Mouse (Mus musculus) ovary, postnatal 36 days (tissue): ENCODE measurements at regions not wholly inside any gene's neighbourhood (a gene's known extent, or its start where the extent isn't known, plus 50 kb on each side); places are given as distances from the start of the nearest gene placed in this dataset.

Experiments
- DNase-seq: peaks from one replicate; pipeline ENCODE4 v3.0.0; 2022; ENCODE audit warnings: low spot score, mixed read lengths

DNA sequence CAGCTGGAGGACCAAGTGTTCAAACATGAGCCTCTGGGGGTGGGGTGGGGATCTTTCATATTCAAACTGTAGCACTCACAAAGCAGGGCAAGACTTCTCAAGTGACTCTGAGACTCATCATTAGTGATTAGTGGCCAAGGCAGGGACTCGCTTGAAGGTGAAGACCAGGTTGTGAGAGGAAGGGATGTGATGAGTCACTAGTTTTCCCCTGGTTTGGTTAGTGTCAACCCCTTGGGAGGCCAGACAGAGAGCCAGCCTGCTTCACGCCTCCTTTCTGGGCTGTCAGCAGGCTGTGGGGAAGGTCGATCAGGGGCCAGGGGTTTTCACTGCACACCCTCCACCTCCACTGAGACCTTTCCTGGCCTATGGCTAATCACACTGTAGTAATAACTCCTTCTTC is 65.2 kb downstream of the Slc30a10 start:
- no peak for DNase-seq

DNA sequence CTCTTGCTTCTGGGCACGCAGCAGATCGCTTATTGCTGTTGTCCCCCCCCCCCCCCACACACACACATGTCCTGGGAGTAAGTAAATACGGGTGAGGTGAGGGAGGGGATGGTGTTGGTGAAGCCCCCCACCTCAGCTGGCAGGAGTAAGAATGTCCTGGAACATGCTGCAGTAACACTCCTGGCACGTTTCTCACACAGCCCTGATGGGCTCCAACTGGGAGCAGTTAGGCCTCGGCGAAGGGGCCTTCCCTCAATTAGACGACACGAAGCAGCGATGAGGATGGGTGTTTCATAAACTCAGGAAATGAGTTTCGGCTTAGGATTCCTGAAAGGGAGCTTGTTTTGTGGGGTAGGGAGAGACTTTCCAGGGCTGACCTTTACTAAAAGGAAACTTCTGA is 69.4 kb downstream of the Slc30a10 start:
- DNase-seq: no peak

DNA sequence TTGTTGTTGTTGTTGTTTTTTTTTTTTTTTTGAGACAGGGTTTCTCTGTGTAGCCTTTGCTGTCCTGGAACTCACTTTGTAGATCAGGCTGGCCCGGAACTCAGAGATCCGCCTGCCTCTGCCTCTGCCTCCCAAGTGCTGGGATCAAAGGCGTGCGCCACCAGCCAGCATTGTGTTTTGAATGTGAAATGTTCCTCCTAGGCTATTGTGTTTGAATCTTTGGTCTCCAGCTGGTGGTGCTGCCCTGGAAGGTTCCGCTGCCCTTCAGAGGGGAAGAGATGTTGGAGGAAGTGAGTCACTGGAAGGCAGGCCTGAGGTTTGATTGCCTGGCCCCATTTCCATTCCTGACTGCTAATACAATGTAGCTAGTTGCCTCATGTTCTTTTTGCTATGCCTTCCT is 78.8 kb downstream of the Slc30a10 start:
- DNase-seq: no peak

DNA sequence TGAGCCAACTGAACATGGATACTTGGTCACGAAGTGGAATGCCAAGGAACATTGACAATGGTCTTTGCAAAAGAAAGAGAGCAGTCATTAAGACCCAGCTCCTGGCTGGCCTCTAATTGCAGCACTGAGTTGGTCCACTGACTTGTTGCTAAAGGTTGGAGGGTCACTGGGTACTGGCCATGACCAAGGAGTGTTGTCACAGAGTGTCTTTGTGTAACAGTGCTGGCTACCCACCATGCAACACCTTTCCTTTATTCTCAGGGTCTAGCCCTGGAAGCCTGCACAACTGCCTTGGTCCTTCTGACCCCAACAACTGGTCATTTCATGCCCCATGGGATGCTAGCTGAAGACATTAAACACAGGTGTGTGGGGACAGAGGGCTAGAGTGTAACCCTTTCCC is 79.5 kb downstream of the Slc30a10 start:
- no peak for DNase-seq

DNA sequence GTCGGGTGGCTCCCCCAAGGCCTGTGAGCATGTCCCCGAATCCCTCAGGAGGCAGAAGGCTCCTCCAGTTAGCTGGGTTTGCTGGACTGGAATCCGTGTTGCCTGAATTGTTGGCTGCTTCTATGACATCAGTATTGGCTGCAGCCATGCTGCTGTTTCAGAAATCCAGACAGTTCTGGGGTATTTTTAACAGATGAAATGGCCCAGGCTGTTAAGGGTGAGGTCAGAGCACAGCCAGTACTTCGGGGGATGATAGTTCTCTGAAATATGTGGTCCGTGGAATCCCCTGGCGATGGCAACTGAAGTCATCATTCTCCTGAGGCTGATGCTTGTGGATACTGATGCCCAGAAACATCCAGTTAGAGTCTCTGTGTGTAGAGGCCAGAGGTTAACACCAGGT is 80.7 kb downstream of the Slc30a10 start:
- DNase-seq: no peak

DNA sequence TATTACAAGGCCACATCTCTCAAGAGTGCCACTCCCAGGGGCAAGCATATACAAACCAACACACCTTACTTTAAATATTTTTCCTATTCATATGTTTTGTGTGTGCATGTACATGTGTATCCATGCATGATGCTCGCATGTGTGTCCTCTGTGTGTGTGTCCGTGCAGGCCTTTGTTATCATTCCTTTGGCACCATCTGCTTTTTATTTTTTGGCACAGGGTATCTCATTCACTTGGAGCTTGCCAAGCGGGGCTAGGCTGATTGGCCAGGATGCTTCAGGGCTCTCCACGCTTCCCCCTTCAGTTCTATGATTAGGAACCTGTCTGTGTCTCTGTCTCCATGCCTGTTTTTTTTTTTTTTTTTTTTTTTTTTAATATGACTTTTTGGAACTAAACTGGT is 82.6 kb downstream of the Slc30a10 start:
- DNase-seq: no peak

DNA sequence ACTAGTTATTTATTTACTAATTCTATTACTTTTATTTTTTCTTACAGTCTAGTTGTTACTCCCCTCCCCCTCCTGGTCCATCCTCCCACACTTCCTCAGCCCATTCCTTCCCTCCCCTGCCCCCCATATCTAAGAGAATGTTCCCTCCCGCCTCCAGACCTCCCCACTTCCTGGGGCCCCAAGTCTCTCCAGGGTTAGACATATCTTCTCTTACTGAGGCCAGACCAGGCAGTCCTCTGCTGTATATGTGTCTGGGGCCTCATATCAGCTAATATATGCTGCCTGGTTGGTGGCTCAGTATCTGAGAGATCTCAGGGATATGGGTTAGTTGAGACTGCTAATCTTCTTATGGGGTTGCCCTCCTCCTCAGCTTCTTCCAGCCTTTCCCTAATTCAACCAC is 84.8 kb downstream of the Slc30a10 start:
- no peak for DNase-seq

DNA sequence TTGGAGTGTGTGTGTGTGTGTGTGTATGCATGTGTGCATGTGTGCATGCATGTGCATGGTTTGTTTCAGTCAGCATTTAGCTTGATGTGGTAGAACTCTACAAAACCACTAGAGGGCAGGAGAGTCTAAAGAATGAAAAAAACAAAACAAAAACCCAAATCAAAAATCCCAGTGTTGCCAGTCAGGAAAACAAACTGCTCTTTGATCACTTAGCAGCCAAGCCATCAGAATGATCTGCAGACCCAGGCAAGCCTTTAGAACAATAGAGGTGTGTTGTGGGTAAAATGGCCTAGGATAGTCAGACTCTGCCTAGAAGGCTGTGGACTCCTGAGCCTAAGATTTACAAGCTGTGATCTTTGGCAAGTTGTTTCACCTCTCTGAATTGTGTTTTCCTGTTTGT is 91.7 kb downstream of the Slc30a10 start:
- no peak for DNase-seq

DNA sequence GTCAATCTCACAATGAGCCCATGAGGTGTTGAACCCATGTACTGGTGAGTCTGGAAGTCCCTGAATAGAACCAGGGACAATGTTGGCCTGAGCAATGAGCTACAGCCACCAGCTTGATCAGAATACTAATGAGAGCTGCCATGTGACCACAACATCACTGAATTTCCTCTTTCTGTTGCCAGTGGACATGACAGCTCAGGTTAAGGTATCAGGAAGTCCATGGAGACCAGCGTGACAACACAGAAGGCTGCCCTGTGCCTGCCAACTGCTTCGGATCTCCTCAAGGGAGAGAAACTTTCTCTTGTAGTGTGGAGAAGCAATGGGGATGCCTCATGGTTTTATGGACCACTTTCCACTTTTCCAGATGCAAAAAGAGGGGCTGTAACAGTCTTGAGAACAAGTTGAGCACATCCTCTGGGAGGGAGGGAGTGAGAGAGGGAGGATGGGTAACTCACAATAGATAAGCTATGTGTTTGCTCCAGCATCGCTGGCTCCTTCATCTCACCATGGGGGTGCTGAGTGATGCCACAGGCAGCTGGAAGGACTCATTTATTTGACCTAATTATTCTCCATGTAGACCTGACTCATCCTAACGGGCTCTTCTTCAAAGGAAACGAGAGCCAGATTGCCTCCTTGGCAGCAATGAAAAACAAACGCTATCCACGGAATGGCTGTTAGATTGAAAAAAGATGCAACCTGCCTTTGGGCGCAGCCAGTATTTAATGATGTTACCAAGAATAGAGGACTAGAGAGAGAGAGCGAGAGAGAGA is 118.3 kb downstream of the Slc30a10 start:
- DNase-seq: no peak

DNA sequence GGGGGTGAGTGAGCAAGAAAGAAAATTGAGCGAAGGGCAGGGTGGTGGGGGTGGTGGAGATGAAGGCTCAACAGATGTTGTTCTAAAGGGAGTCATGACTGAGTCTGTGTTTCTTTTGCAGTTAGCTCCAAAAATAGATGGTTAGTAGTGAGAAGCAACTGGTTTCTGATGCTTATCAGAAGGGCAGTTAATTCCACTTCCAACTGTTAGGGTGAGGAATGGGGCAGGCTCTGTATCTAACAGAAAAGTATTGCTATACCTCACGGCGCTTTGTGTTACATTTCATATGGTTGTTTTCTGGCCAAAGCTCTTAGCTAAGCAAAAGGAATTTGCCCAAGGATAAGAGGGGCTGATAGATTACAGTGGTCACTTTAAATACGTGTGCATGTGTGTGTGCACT is 120.3 kb downstream of the Slc30a10 start:
- DNase-seq: no peak

DNA sequence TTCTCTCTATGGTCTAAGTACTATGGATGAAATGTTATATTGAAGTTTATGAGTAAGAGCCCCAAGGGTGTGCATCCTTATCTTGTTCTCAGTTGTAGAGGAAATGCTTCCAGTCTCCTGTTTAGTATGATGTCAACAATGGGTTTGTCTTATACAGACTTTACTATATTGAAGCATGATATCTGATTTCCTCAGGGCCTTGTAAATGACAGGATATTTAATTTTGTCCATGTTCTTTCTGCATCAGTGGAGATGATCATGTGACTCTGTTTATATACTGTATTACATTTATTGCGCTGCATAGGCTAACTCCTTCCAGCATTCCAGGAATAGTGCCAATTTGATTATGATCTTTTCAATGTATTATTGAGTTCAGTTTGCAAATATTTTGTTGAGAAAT is 125.2 kb downstream of the Slc30a10 start:
- no peak for DNase-seq

DNA sequence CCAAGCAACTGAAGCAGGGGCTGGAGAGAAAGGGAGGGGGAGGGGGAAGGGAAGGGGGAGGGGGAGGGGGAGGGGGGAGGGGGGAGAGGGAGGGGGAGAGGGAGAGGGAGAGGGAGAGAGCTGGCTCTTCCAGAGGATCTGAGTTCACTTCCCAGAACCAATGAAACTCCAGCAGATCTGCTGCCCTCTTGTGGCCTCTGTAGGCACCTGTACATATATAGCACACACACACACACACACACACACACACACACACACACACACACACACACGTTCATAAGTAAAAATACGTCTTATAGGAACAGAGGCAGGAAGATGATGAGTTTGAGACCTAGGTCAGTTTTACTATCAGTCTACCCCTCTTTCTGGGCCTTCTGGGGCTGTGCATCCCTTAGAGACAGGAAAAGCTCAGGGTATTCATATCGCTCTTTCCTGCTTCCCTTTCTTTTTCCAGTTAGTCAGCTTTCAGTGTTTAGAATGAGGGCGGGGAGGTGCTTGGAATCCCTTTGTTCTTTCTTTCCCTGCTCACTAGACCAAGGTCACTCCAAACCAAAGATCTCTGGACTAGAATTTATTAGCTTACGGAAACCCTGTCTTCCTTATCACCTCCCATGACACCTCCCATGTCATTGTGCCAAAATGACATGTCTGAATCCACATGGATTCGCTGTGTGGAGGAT is 130.7 kb downstream of the Slc30a10 start:
- DNase-seq: no peak

DNA sequence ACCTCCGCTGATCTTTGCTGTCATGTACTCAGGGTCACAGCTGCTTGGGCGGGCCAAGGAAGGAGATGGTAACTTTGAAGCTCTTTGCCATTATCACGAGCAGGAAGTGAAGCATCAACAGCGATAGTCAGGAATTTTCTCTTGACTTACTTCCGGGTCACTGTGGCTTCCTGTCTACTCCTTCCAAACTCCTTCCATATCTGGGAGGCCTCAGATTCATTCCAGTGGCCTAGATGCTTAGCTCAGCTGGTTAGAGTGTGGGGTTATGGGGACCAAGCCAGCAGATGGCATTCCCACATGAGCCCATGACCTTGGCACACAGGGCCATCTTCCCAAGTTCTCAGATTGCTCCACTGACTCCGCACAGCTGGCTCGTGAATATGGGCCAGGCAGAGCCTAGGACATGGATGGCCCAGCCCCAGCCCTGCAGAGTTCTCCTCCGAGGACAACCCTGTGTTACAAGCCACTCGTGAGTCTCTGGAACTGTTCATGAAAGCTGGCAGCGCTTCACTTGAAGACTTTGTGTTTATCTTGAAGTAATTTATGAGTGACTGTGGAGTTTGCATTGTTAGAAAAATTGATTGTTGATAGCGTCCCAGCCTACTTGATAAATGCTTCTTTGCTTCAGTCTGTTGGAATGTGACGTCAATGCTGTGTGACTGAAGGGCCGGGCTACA is 133.2 kb downstream of the Slc30a10 start:
- DNase-seq: no peak

DNA sequence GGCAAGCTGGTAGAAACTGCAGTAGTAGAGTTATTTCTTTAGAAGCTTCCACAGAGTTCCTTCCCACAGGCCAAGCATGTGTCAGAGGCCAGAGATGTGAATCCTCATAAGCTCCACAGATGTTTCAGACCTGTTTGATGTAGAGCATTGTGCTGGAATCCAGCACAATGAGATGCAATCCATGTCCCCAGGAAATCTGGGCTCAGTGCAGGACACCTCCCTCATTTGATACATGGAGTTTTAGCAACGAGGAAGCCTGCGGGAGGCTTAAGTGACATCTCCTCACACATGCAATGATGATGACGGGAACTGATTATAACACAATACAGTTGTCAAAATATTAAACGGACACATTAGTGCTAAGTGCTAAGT is 133.7 kb downstream of the Slc30a10 start:
- no peak for DNase-seq

DNA sequence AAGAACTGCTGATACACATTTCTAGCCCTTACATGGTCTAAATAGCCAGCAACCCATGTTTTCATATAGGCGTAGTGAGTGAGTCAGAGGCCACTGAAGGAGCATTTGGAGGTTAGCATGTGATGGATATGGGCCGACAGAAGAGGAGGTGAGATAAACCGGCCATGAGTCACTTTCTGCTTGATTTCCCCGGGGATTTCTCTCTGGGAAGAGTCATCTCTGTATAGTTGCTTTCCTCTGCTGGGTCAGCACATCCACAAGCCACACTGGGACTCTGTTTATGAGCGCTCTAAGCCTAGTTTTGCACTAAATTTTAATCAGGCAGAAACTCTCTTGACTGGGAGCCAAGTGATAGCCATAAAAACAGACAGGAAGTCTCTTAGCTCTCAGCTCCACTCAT is 142.2 kb downstream of the Slc30a10 start:
- DNase-seq: no peak

DNA sequence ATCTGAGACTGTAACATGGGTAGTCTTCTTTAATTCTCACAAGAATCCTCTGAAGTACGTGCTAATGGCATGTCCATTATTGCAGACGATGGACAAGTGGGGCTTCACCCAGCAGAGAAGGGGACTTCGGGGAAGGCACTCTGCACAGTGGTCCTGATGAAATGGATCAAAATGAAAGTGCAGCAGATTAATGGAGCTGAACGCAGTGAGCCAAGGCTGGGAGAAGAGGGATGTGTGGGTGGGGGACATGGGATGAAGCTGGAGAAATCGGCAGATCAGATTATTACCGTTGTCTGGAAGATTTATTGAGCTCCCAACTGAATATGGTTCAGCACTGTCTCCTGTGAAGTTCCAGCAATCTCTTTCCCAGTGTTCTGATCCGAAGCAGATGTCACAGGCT is 143.9 kb downstream of the Slc30a10 start:
- no peak for DNase-seq

DNA sequence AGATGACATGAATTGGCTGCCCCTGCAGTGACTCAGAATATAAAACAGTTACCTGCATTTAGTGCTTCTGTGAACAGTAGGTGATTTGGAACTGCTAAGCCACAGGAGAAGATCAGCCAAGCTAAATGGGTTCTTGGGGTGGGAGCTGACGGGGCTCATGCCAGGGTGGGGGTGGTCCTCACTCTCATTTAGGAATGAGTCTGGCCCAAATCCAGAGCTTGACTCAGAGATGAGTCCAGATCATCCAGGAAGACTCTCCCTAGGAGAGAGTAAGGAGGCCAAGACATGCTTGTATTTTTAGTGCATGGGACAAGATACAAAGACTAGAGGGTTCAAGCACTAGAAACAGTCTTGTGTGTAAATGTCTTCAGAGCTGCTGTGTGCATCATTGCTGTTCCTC is 146.5 kb downstream of the Slc30a10 start:
- DNase-seq: no peak

DNA sequence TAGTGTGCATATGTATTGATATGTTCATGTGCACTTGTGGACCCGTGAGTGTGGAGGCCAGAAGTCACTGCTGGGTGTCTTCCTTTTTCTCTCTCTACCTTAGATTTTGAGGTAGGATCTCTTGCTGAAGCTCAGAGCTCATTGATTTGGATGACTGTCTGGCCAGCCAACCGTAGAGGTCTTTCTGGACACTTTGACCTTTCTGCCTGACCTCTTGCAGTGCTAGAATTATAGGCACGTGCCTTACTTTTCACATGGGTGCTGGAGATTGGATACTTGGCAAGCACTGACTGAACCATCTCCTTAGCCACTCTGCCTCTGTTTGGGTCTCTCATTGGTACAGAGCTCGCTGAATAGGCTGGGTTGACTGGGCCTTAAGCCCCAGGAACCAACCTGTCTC is 151.3 kb downstream of the Slc30a10 start:
- DNase-seq: no peak

DNA sequence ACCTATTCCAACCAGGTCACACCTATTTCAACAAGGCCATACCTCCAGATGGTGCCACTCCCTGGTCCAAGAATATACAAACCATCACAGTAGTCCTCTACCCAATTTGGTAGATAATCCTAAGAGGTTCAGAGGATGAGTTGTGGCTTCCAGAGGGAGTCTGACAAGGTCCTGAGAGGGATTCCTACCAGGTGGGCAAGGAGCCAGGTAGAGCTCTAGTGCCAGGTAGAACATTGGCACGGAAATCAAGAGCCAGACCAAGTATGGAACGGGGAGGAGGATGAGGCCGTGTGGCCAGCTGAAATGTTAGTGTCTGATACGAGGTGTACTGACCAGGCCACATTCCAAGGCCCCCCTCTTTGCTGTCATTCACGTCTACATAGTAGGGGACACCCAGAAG is 153.0 kb downstream of the Slc30a10 start:
- no peak for DNase-seq

DNA sequence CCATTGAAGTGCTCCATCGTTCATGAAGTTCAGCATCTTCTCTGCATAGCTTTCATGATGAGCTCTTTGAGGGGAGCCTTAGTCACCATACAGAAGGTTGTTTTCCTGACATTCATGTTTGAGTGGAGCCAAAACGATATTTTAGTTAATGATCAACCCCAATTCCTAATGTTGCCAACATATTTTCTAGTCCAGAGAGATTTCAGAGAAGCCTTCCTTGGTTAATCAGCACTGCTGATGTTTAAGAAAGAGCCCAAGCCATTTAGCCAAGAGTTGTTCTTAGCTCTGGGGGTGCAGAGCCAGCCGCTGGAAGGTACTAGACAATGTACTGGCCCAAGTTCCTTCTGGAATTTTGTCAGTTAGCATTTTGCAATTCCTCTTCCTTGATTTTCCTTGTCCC is 153.8 kb downstream of the Slc30a10 start:
- no peak for DNase-seq

DNA sequence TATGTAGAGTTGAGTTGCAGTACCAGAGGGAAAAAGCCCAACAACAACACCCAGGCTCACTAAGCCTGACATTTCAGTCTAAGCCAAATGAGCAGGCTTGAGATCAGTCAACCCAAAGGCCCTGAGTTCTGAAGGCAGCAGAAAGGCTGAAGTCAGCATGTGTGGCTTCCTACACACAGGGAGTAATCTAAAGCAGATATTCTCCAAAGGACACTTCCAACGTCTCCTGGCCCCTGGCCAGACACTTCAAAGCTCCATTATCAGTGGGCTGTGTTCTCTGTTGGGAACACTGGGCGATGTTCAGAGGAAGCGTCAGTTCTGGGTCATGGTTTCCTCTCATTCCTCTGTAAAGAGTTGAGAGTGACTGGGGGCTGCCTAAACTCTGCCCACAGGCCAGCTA is 155.9 kb downstream of the Slc30a10 start:
- peak; percentile 71 for DNase-seq

DNA sequence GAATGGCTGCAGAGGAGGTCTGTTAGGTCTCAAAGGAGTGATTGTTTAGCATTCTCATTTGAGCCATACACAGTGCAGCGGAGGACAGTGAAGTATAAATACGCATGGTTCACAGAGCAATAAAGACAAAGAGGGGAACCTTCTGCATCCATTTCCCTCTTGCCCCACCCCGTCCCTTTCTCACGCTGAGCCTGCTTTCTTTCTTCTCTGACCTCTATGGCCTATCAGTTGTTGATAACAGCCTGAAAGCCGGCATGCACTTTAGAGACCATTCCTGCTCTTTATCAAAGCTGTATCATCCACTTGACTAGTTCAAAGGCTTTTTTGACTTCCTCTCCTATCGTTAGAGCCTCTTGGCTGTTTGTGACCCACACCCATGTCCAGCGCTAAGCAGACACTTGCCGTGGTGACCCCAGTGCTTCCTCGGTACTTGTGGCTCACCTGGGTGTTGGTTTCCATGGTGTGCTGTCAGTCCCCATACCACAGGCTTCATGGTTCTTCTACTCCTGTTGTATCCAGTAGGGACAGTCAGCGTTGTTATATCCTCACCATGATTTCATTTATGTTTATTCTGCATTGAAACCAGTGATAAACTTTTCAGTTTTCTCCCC is 161.3 kb downstream of the Slc30a10 start:
- DNase-seq: no peak

DNA sequence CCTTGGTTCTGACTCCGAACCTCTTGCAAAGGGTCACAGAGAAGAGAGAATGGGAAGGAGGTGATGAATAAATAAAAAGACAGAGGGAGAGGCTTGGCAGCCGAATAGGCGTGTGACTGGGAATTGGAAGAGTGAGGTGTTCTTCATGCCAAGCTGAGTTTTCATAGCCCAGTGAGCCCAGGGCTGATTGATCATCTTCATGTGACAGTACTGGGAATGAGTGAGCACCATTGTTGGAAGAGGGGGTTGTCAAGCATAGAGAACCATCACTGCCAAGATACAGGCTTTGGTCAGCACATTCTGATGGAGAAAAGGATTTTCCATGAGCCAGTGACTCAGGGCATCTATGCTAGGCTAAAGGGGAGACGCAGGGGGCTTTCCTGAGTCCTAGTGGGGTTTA is 163.0 kb downstream of the Slc30a10 start:
- no peak for DNase-seq
